Mouse (Mus musculus): ENCODE measurements around the gene Klk10. TPM values are rescaled to one million over a fixed set of nuclear protein-coding genes. Genes with fewer than 3 reads are reported as not detected.
A peak's percentile ranks its signal among the peaks of the same experiment; 100 is the strongest.

The Klk10 gene
- under 1 TPM; 0.22 to 0.57 (median 0.25) TPM for total RNA-seq (2022)

DNA sequence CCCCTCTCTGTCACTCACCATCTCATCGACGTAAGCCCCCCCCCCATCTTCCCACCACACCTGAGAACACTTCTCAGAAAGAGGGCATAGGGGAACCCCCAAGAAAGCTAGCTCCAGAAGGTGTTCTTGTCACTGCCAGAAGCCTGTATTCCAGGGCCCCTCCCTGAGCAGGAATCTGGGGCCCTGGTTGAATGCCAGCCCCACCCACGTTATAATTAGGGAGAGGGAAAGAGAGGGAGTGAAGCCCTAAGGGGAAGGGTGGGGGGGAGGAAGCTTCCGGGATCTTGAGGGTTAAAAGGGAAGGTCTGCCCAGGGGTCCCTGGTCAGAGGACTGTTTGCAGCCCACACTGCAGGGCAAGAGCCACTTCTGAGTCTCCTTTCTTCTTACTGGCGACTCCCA, at the start of gene Klk10:
Gene Klk10, plus strand, starts transcription at position 290 of the 400 bp plus-strand sequence.
- DNase-seq (ENCODE audit: low spot score) = no peak

DNA sequence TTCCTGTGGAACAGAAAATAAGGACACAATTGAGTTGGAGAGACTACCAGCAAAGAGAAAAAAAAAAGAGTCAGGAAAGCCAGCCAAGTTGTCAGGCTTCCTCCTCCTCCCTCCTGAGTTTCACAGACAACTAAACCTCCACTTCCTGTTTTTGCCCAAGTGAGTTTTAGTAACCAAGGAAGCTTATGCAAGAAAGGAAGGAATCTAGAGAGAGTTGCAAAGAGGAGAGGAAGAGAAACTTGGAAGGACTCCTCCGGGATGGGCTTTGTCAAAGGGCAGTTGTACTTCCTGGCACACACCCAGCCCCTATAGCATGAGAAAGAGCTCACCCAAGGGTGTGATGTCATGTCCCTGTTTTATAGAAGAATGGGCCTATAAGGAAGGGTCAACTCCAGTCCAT, 33.0 kb upstream of the Klk10 start:
- peak; percentile 74 for DNase-seq (ENCODE audit: low spot score)

- no peak for DNase-seq (ENCODE audit: low spot score)
Observed at GRCm38 (mm10) chr7:43752806-43753205, 28.0 kb upstream of the Klk10 start.

- no peak for DNase-seq (ENCODE audit: low spot score)
Observed at GRCm38 (mm10) chr7:43766484-43766883, 14.4 kb upstream of the Klk10 start.

DNA sequence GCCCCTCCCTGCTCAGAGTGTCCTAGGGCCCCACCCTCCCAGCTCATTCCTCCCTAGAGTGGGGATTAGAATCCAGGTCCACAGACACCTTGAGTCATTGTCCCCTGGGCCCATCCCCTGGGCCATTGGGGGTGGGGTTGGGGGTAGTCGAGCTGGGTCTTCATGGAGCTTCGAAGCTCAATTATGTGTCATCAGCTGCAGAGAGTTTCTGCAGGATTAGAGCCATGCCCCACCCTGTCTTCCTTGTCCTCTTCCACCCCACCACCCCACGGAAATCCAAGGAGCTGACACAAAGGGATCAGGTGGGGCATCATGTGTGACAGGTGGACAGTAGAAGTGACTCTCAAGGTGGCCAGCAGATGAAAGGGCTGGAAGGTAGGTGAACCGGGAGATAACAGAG, 12.2 kb upstream of the Klk10 start, which contains the start of gene Klk12:
Gene Klk12, plus strand, starts transcription at position 301 of the 400 bp plus-strand sequence.
- no peak for DNase-seq (ENCODE audit: low spot score)

GRCm38 (mm10) chr7:43769636-43770035, 11.2 kb upstream of the Klk10 start:
- no peak for DNase-seq (ENCODE audit: low spot score)

DNA sequence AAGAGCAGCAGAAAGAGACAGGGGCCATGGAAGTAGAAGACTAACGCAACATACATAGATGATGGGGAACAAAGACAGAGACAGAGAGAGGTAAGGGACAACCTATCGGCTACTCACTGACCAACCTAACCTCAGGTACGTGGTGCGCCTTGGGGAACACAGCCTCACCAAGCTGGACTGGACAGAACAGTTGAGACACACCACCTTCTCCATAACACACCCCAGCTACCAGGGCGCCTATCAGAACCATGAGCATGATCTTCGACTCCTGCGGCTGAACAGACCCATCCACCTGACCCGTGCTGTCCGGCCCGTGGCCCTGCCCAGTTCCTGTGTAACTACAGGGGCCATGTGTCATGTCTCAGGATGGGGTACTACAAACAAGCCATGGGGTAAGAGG, 10.1 kb upstream of the Klk10 start:
- DNase-seq (ENCODE audit: low spot score) = no peak

- no peak for DNase-seq (ENCODE audit: low spot score)
Observed at GRCm38 (mm10) chr7:43771916-43772315, 8.9 kb upstream of the Klk10 start.

GRCm38 (mm10) chr7:43772901-43773300, 7.9 kb upstream of the Klk10 start:
- DNase-seq (ENCODE audit: low spot score) = no peak

- no peak for DNase-seq (ENCODE audit: low spot score)
Observed at GRCm38 (mm10) chr7:43774364-43774763, 6.5 kb upstream of the Klk10 start, which contains the start of gene Klk11. Klk11 (plus strand) TSS chr7:43774604.

- DNase-seq (ENCODE audit: low spot score) = no peak
Observed at GRCm38 (mm10) chr7:43774802-43775201, 6.0 kb upstream of the Klk10 start.

- DNase-seq (ENCODE audit: low spot score) = no peak
Observed at GRCm38 (mm10) chr7:43775311-43776057, 5.4 kb upstream of the Klk10 start.

- DNase-seq (ENCODE audit: low spot score) = no peak
Observed at GRCm38 (mm10) chr7:43776506-43776905, 4.3 kb upstream of the Klk10 start.

GRCm38 (mm10) chr7:43777423-43777822, 3.4 kb upstream of the Klk10 start:
- no peak for DNase-seq (ENCODE audit: low spot score)

DNA sequence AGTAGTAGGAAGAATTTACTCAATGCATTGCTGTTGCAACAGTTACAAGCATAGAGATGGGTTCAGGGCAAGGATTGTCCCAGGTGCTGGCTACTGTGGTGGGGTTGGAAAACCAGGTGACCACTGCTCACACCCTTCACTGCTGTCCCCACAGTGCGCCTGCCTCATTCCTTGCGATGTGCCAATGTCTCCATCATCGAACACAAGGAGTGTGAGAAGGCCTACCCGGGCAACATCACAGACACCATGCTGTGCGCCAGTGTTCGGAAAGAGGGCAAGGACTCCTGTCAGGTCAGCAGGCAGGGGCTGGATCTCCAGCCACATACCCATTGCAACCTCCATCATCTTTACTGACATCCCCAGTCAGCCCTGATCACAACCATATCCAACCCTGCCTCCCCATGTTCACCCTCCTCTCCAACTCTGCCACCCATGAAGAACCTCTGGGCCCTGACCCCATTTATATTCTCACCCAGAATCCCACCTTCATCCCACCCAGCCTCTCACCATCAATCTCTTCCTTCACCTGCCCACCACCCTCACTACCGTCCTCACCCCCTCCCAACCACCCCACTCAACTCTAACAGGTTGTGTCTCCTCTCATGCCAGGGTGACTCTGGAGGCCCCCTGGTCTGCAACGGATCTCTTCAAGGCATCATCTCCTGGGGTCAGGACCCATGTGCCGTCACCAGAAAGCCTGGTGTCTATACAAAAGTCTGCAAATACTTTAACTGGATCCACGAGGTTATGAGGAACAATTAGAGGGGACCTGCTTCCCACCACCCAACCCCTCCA, 2.5 kb upstream of the Klk10 start:
- no peak for DNase-seq (ENCODE audit: low spot score)

- no peak for DNase-seq (ENCODE audit: low spot score)
Observed at GRCm38 (mm10) chr7:43780241-43780640, 594 bp upstream of the Klk10 start.

DNA sequence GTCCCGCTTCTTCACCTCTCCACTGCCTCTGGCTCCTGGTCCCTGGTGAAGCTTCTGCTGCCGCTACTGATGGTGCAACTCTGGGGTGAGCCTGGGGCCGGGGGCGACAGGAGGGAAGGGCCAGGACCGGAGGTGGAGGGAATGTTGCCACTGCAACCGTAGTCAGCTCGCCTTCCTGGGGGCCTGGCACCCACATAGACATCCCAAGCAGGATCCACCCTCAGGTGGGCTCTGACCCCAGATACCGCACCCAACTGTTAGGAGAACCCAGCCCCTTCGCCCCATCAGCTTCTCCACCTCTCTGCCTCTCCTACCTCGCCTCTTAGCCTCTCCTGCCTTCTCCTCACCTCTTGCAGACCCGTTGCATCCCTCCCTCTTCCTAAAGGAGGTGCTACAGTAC, 706 bp downstream of the Klk10 start:
- DNase-seq (ENCODE audit: low spot score) = no peak

- DNase-seq (ENCODE audit: low spot score) = peak; percentile 78
Observed at GRCm38 (mm10) chr7:43782275-43783265, 1.7 kb downstream of the Klk10 start.

- DNase-seq (ENCODE audit: low spot score) = no peak
Observed at GRCm38 (mm10) chr7:43785286-43785685, 4.5 kb downstream of the Klk10 start.

GRCm38 (mm10) chr7:43788096-43788495, 7.3 kb downstream of the Klk10 start:
- no peak for DNase-seq (ENCODE audit: low spot score)

GRCm38 (mm10) chr7:43789295-43789694, 8.5 kb downstream of the Klk10 start:
- DNase-seq (ENCODE audit: low spot score) = no peak

DNA sequence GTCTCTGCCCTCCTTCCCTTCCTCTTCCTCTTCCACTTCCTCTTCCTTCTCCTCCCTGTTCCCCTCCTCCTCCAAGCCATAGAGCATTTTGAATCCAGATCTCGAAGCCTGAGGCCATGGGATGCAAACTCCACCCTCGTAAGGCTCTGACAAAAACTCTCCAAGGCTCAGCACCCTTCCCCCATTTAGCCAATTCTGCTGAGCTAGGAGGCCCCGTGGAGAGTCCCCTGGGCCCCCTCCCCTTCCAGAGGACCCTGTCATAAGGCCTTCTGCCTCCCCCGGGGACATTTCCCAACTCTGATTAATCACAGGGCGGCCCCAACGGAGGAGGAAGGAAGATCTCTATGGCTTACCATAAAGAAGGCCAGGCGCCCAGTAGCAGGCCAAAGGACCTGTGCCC, 10.8 kb downstream of the Klk10 start, which contains the start of gene Klk9:
Gene Klk9, plus strand, starts transcription at position 301 of the 400 bp plus-strand sequence.
- no peak for DNase-seq (ENCODE audit: low spot score)

All from heart, adult 8-10 months (tissue).